Mouse (Mus musculus) thymus, adult 2 months (tissue): ENCODE measurements around the gene Zfyve28.

ENCODE experiments used
- CTCF ChIP-seq: fragments of 200-500 bp; IDR thresholded peaks from 2 replicates; pipeline ENCODE4 v1.5.1; 2012; ENCODE audit warnings: mild to moderate bottlenecking, control low read depth, low read length, moderate library complexity, borderline replicate concordance; ENCODE audit not compliant: control insufficient read depth, poor library complexity, insufficient read depth; ENCODE audit errors: extremely low read depth
- POLR2A ChIP-seq: fragments of 200-500 bp; IDR thresholded peaks from 2 replicates; pipeline ENCODE4 v1.6.1; 2012; ENCODE audit warnings: mild to moderate bottlenecking, low read length, control low read depth, moderate library complexity; ENCODE audit not compliant: control insufficient read depth, poor library complexity, insufficient read depth; ENCODE audit errors: extremely low read depth

- TF ChIP-seq POLR2A (no peak), CTCF (no peak)
Measured at GRCm38 (mm10) chr5:34266065-34266464, 22.2 kb downstream of the Zfyve28 start.
